Mouse (Mus musculus): ENCODE measurements at regions not wholly inside any gene's neighbourhood (a gene's known extent, or its start where the extent isn't known, plus 50 kb on each side); places are given as distances from the start of the nearest gene placed in this dataset.

DNA sequence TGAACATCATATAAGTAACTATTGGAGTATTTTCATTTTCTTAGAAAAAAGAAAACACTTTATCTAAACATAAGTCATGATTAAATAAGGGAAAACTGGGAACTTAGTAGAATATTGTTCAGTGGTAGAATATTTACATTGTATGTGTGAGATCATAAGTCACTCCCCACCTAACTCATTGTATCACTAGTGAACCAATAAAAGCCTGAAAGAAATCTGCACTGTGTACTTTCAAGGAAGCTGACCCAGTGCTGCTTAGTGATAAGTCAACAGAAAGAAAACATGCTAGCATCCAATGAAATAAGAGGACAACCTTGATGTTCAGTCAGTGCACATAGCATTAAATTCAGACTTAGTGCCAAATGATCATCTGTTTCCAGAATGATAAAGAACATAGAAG, 795.7 kb upstream of the A1bg start:
- no peak overlapping the region for H3K27ac ChIP-seq (ENCODE audit: control insufficient read depth, insufficient read depth, low read depth, low read length, poor library complexity)
- H3K4me3 ChIP-seq (replicated peaks; ENCODE audit: control insufficient read depth, low read depth, low read length) = no peak overlapping the region
- no peak for TF ChIP-seq POLR2A (IDR thresholded peaks at IDR 0.05; ENCODE audit: borderline replicate concordance, control insufficient read depth, low read depth, low read length)
- TF ChIP-seq CTCF (IDR thresholded peaks at IDR 0.05; ENCODE audit: control insufficient read depth, insufficient read depth, low read length) = no peak
- no peaks in the 10 kb centered on the region for H3K4me1 ChIP-seq (ENCODE audit: control insufficient read depth, insufficient read depth, low read length)

DNA sequence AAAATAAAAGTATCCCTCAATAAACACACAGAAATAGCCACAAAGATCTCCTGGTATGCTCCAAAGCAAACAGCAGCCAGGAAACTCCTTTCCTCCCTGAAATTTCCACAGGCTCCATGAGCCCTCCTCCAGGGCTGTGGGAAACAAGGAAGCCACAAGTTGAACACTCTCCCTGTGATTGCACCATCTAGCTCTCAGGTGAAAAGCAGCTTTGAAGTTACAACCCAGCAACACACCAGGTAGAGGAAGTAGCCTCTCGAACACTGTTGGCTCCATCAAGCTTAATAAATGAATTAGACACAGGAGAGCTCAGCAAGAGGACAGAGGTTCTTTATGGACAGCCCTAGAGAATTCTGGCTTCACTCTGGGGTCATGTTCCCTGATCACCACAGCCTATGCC, 794.4 kb upstream of the A1bg start:
- no peak overlapping the region for H3K4me3 ChIP-seq (replicated peaks; ENCODE audit: control insufficient read depth, low read depth, low read length)
- WGBS = 66% methylated on average over 1 of the region's 1 CpGs
- H3K27ac ChIP-seq (ENCODE audit: control insufficient read depth, insufficient read depth, low read depth, low read length, poor library complexity) = no peak overlapping the region
- TF ChIP-seq CTCF (IDR thresholded peaks at IDR 0.05; ENCODE audit: control insufficient read depth, insufficient read depth, low read length) (no peak), POLR2A (IDR thresholded peaks at IDR 0.05; ENCODE audit: borderline replicate concordance, control insufficient read depth, low read depth, low read length) (no peak)
- no peaks in the 10 kb centered on the region for H3K4me1 ChIP-seq (ENCODE audit: control insufficient read depth, insufficient read depth, low read length)

- TF ChIP-seq CTCF (IDR thresholded peaks at IDR 0.05; ENCODE audit: control insufficient read depth, insufficient read depth, low read length) = no peak
- no peak for TF ChIP-seq POLR2A (IDR thresholded peaks at IDR 0.05; ENCODE audit: borderline replicate concordance, control insufficient read depth, low read depth, low read length)
- Histone ChIP-seq H3K27ac (ENCODE audit: control insufficient read depth, insufficient read depth, low read depth, low read length, poor library complexity) (no peak overlapping the region), H3K4me3 (replicated peaks; ENCODE audit: control insufficient read depth, low read depth, low read length) (no peak overlapping the region), H3K4me1 (ENCODE audit: control insufficient read depth, insufficient read depth, low read length) (no peaks in the 10 kb centered on the region)
- WGBS = 79% methylated on average over 2 of the region's 2 CpGs
These were observed 791.1 kb upstream of the A1bg start for GRCm38 (mm10) chr15:61713953-61714352.

- TF ChIP-seq CTCF (IDR thresholded peaks at IDR 0.05; ENCODE audit: control insufficient read depth, insufficient read depth, low read length) = no peak
- TF ChIP-seq POLR2A (IDR thresholded peaks at IDR 0.05; ENCODE audit: borderline replicate concordance, control insufficient read depth, low read depth, low read length) = no peak
- 79% methylated on average over 4 of the region's 4 CpGs for WGBS
- Histone ChIP-seq H3K27ac (ENCODE audit: control insufficient read depth, insufficient read depth, low read depth, low read length, poor library complexity) (no peak overlapping the region), H3K4me3 (replicated peaks; ENCODE audit: control insufficient read depth, low read depth, low read length) (no peak overlapping the region), H3K4me1 (ENCODE audit: control insufficient read depth, insufficient read depth, low read length) (no peaks in the 10 kb centered on the region)
These were observed 786.1 kb upstream of the A1bg start for GRCm38 (mm10) chr15:61708928-61709327.

DNA sequence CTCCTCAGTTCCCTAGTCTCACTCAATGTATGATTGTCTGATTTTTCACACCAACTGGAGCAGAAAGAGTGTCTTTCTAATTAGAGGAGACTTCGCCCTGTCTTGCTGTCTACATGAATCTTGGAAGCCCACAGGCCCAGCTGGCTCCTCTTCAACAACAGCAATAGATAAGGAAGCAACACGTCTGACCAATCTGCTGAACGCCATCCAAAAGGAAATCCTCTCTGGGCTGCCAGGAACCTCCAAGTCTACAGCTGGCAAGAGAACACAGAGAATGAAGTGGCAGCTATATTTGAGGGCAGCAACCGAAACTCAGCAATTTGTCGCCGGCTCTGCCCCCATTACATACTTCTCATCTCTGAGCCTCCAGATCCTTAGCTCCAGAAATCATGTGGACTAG, 785.1 kb upstream of the A1bg start:
- no peak for TF ChIP-seq POLR2A (IDR thresholded peaks at IDR 0.05; ENCODE audit: borderline replicate concordance, control insufficient read depth, low read depth, low read length)
- TF ChIP-seq CTCF (IDR thresholded peaks at IDR 0.05; ENCODE audit: control insufficient read depth, insufficient read depth, low read length) = no peak
- 19% methylated on average over 6 of the region's 6 CpGs for WGBS
- H3K27ac ChIP-seq (ENCODE audit: control insufficient read depth, insufficient read depth, low read depth, low read length, poor library complexity) = no peak overlapping the region
- H3K4me3 ChIP-seq (replicated peaks; ENCODE audit: control insufficient read depth, low read depth, low read length) = no peak overlapping the region
- H3K4me1 ChIP-seq (ENCODE audit: control insufficient read depth, insufficient read depth, low read length) = no peaks in the 10 kb centered on the region

DNA sequence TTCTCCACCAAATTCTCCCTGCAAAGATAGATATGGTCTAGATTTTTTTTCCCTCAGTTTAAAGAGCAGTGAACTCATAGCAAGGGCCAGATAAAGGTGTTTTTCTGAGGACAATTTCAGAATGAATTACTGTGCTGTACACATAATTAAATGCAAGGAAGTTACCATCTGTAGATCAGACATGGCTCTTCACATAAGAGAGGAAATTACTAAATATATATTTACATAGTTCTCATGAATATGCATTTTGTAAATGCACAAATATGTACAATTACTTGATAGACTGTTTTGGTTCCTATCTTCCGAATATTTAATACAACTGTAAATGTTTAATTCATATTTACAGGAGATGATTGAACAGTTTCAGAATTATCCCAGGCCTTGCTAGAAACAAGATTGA, 769.9 kb upstream of the A1bg start:
- 88% methylated on average over 1 of the region's 1 CpGs for WGBS
- TF ChIP-seq POLR2A (IDR thresholded peaks at IDR 0.05; ENCODE audit: borderline replicate concordance, control insufficient read depth, low read depth, low read length) (no peak), CTCF (IDR thresholded peaks at IDR 0.05; ENCODE audit: control insufficient read depth, insufficient read depth, low read length) (no peak)

DNA sequence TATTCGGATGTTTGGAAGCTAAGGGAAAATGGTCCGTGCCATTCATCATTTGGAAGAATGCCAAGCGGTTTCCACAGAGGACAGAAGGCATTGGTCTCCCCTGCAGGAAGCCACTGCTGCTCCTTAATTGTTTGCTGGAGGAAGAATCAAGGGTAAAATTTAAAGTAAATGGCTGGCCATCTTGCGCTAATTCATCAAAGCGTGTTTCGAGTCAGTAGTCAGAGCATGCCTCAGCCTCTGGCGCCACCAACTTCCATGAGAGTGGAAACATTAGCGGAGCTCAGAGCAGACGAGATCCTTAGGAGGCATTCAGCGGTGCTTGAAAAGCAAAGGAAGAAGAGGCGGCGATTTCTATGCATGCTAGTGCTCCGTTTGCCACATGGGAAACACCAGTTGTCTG, 767.6 kb upstream of the A1bg start:
- TF ChIP-seq CTCF (IDR thresholded peaks at IDR 0.05; ENCODE audit: control insufficient read depth, insufficient read depth, low read length) (no peak), POLR2A (IDR thresholded peaks at IDR 0.05; ENCODE audit: borderline replicate concordance, control insufficient read depth, low read depth, low read length) (no peak)
- H3K4me3 ChIP-seq (replicated peaks; ENCODE audit: control insufficient read depth, low read depth, low read length) = no peak overlapping the region
- H3K4me1 ChIP-seq (ENCODE audit: control insufficient read depth, insufficient read depth, low read length) = no peaks in the 10 kb centered on the region
- no peak overlapping the region for H3K27ac ChIP-seq (ENCODE audit: control insufficient read depth, insufficient read depth, low read depth, low read length, poor library complexity)
- WGBS = 84% methylated on average over 13 of the region's 13 CpGs

More for the DNA sequence above, 769.9 kb upstream of the A1bg start:
- H3K4me3 ChIP-seq (replicated peaks; ENCODE audit: control insufficient read depth, low read depth, low read length) = no peak overlapping the region
- no peaks in the 10 kb centered on the region for H3K4me1 ChIP-seq (ENCODE audit: control insufficient read depth, insufficient read depth, low read length)
- no peak overlapping the region for H3K27ac ChIP-seq (ENCODE audit: control insufficient read depth, insufficient read depth, low read depth, low read length, poor library complexity)

GRCm38 (mm10) chr15:61689776-61690397, 767.1 kb upstream of the A1bg start:
- H3K4me3 ChIP-seq (replicated peaks; ENCODE audit: control insufficient read depth, low read depth, low read length) = no peak overlapping the region

GRCm38 (mm10) chr15:61682968-61683367, 760.2 kb upstream of the A1bg start:
- no peak overlapping the region for H3K27ac ChIP-seq (ENCODE audit: control insufficient read depth, insufficient read depth, low read depth, low read length, poor library complexity)
- H3K4me3 ChIP-seq (replicated peaks; ENCODE audit: control insufficient read depth, low read depth, low read length) = no peak overlapping the region
- TF ChIP-seq POLR2A (IDR thresholded peaks at IDR 0.05; ENCODE audit: borderline replicate concordance, control insufficient read depth, low read depth, low read length) = no peak
- TF ChIP-seq CTCF (IDR thresholded peaks at IDR 0.05; ENCODE audit: control insufficient read depth, insufficient read depth, low read length) = no peak
- WGBS = 80% methylated on average over 4 of the region's 4 CpGs
- no peaks in the 10 kb centered on the region for H3K4me1 ChIP-seq (ENCODE audit: control insufficient read depth, insufficient read depth, low read length)

More at GRCm38 (mm10) chr15:61689776-61690397, 767.1 kb upstream of the A1bg start:
- TF ChIP-seq POLR2A (IDR thresholded peaks at IDR 0.05; ENCODE audit: borderline replicate concordance, control insufficient read depth, low read depth, low read length) (no peak), CTCF (IDR thresholded peaks at IDR 0.05; ENCODE audit: control insufficient read depth, insufficient read depth, low read length) (no peak)
- H3K4me1 ChIP-seq (ENCODE audit: control insufficient read depth, insufficient read depth, low read length) = no peaks in the 10 kb centered on the region
- H3K27ac ChIP-seq (ENCODE audit: control insufficient read depth, insufficient read depth, low read depth, low read length, poor library complexity) = no peak overlapping the region
- 82% methylated on average over 12 of the region's 12 CpGs for WGBS
